Mouse (Mus musculus) midbrain, embryonic 12.5 days (tissue): ENCODE measurements around the gene Ccdc85b. TPM values are rescaled to one million over a fixed set of nuclear protein-coding genes. Genes with fewer than 3 reads are reported as not detected.

Experiments
- ATAC-seq: fragments of 200-750 bp; cut with Nextera tagmentation; 2 replicates; pipeline ENCODE4 v1.8.0; 2017; ENCODE audit warnings: low read depth, moderate TSS enrichment, moderate library complexity; ENCODE audit not compliant: low FRiP score
- H3K27ac ChIP-seq: fragments of 300-500 bp; sonication (generic); replicated peaks from 2 replicates; pipeline ENCODE4 v1.5.1; 2016; ENCODE audit warnings: mild to moderate bottlenecking
- H3K27me3 ChIP-seq: fragments of 300-500 bp; sonication (generic); 2 replicates; pipeline ENCODE4 v1.6.1; 2016; ENCODE audit warnings: mild to moderate bottlenecking
- H3K36me3 ChIP-seq: fragments of 300-500 bp; sonication (generic); 2 replicates; pipeline ENCODE4 v1.6.1; 2016
- H3K4me1 ChIP-seq: fragments of 300-500 bp; sonication (generic); 2 replicates; pipeline ENCODE4 v1.6.1; 2016
- H3K4me2 ChIP-seq: fragments of 300-500 bp; sonication (generic); replicated peaks from 2 replicates; pipeline ENCODE4 v1.6.1; 2016; ENCODE audit warnings: mild to moderate bottlenecking, moderate library complexity
- H3K4me3 ChIP-seq: fragments of 300-500 bp; sonication (generic); 2 replicates; pipeline ENCODE4 v1.5.1; 2016; ENCODE audit warnings: mild to moderate bottlenecking
- H3K9ac ChIP-seq: fragments of 300-500 bp; sonication (generic); replicated peaks from 2 replicates; pipeline ENCODE4 v1.6.1; 2016; ENCODE audit warnings: mild to moderate bottlenecking, moderate library complexity
- H3K9me3 ChIP-seq: fragments of 300-500 bp; sonication (generic); 2 replicates; pipeline ENCODE4 v1.6.1; 2016; ENCODE audit warnings: mild to moderate bottlenecking
- WGBS: fragments of 180-500 bp; shearing (Covaris S2); methylation state at CpG from one replicate; pipeline ENCODE4 v1.1.7; 2016; 5-methylcytosine and 5-hydroxymethylcytosine counted together
- polyA plus RNA-seq: library from polyadenylated mRNA; unstranded; fragments of >200 nt; fragmentation: Nextera tagmentation; extraction: Ambion mirVana; gene quantifications from 2 replicates; pipeline ENCODE4 v1.2.1, GENCODE M21; 2016

Gene Ccdc85b
- polyA plus RNA-seq, 1 experiment from 2014 or later, result 10.1 TPM

GRCm38 (mm10) chr19:5488878-5489571 is 31.3 kb upstream of the Ccdc85b start:
- no peaks in the 10 kb centered on the region for H3K9me3 ChIP-seq
- ATAC-seq, result peak; percentile 80
- H3K27me3 ChIP-seq, result no peaks in the 10 kb centered on the region
- peaks cover 44% of the 10 kb centered on the region for H3K36me3 ChIP-seq
- peak overlapping the region; percentile 99 for H3K27ac ChIP-seq
- H3K4me3 ChIP-seq, result peak overlapping the region; percentile 53
- H3K4me1 ChIP-seq, result peaks cover 31% of the 10 kb centered on the region
- peak overlapping the region; percentile 62 for H3K9ac ChIP-seq
- H3K4me2 ChIP-seq, result peak overlapping the region; percentile 67
- 0% methylated on average over 26 of the region's 26 CpGs for WGBS

- Histone ChIP-seq H3K27me3 (no peaks in the 10 kb centered on the region), H3K36me3 (peaks cover 44% of the 10 kb centered on the region), H3K9ac (peak within 1 kb of the TSS; percentile 62), H3K9me3 (no peaks in the 10 kb centered on the region), H3K27ac (peak within 1 kb of the TSS; percentile 99), H3K4me2 (peak within 1 kb of the TSS; percentile 67), H3K4me1 (peaks cover 25% of the 10 kb centered on the region), H3K4me3 (peak within 1 kb of the TSS; percentile 53)
- WGBS, result under 1% methylated on average over 39 of the region's 39 CpGs
- ATAC-seq, result peak; percentile 54
Measured at GRCm38 (mm10) chr19:5487768-5488550, 30.3 kb upstream of the Ccdc85b start, which contains the start of gene Mus81. Gene Mus81 (minus strand): TSS chr19:5488402.

GRCm38 (mm10) chr19:5486771-5487170 is 29.1 kb upstream of the Ccdc85b start:
- 0 out of 2 replicates have a peak overlapping the region, but pooled peaks have one; percentile 53 for H3K4me3 ChIP-seq
- peaks cover 15% of the 10 kb centered on the region for H3K4me1 ChIP-seq
- no peaks in the 10 kb centered on the region for H3K27me3 ChIP-seq
- ATAC-seq, result no peak
- WGBS, result 83% methylated on average over 4 of the region's 4 CpGs
- H3K9ac ChIP-seq, result peak overlapping the region; percentile 62; the same call in 1 of the 2 replicates
- peaks cover 45% of the 10 kb centered on the region for H3K36me3 ChIP-seq
- H3K27ac ChIP-seq, result no peak overlapping the region
- H3K4me2 ChIP-seq, result peak overlapping the region; percentile 67; the same call in 1 of the 2 replicates
- no peaks in the 10 kb centered on the region for H3K9me3 ChIP-seq

GRCm38 (mm10) chr19:5486286-5486685 is 28.6 kb upstream of the Ccdc85b start:
- H3K36me3 ChIP-seq, result peaks cover 50% of the 10 kb centered on the region
- 93% methylated on average over 8 of the region's 8 CpGs for WGBS
- H3K4me3 ChIP-seq, result no peak overlapping the region
- H3K27ac ChIP-seq, result no peak overlapping the region
- no peaks in the 10 kb centered on the region for H3K27me3 ChIP-seq
- no peak overlapping the region for H3K4me2 ChIP-seq
- peaks cover 13% of the 10 kb centered on the region for H3K4me1 ChIP-seq
- no peak for ATAC-seq
- no peaks in the 10 kb centered on the region for H3K9me3 ChIP-seq
- H3K9ac ChIP-seq, result no peak overlapping the region

- 87% methylated on average over 7 of the region's 7 CpGs for WGBS
- no peak for ATAC-seq
- Histone ChIP-seq H3K36me3 (peaks cover 50% of the 10 kb centered on the region), H3K27ac (no peak overlapping the region), H3K27me3 (no peaks in the 10 kb centered on the region), H3K4me1 (peaks cover 13% of the 10 kb centered on the region), H3K9me3 (no peaks in the 10 kb centered on the region), H3K9ac (no peak overlapping the region), H3K4me3 (no peak overlapping the region), H3K4me2 (no peak overlapping the region)
Measured at GRCm38 (mm10) chr19:5485821-5486220, 28.1 kb upstream of the Ccdc85b start.

GRCm38 (mm10) chr19:5485371-5485770 is 27.7 kb upstream of the Ccdc85b start:
- H3K4me2 ChIP-seq, result no peak overlapping the region
- no peaks in the 10 kb centered on the region for H3K9me3 ChIP-seq
- no peak overlapping the region for H3K27ac ChIP-seq
- ATAC-seq, result no peak
- peaks cover 13% of the 10 kb centered on the region for H3K4me1 ChIP-seq
- WGBS, result 94% methylated on average over 8 of the region's 8 CpGs
- H3K9ac ChIP-seq, result no peak overlapping the region
- peaks cover 55% of the 10 kb centered on the region for H3K36me3 ChIP-seq
- no peak overlapping the region for H3K4me3 ChIP-seq
- H3K27me3 ChIP-seq, result no peaks in the 10 kb centered on the region

GRCm38 (mm10) chr19:5484496-5484895 is 26.8 kb upstream of the Ccdc85b start:
- Histone ChIP-seq H3K9ac (no peak overlapping the region), H3K4me3 (no peak overlapping the region), H3K4me2 (no peak overlapping the region), H3K27me3 (no peaks in the 10 kb centered on the region), H3K4me1 (peaks cover 13% of the 10 kb centered on the region), H3K36me3 (peaks cover 62% of the 10 kb centered on the region), H3K9me3 (no peaks in the 10 kb centered on the region), H3K27ac (no peak overlapping the region)
- WGBS, result 89% methylated on average over 5 of the region's 5 CpGs
- ATAC-seq, result no peak

- ATAC-seq, result no peak
- 93% methylated on average over 19 of the region's 19 CpGs for WGBS
- Histone ChIP-seq H3K36me3 (peaks cover 63% of the 10 kb centered on the region), H3K27ac (no peak overlapping the region), H3K4me2 (no peak overlapping the region), H3K9ac (no peak overlapping the region), H3K4me1 (peaks cover 12% of the 10 kb centered on the region), H3K27me3 (no peaks in the 10 kb centered on the region), H3K9me3 (no peaks in the 10 kb centered on the region), H3K4me3 (no peak overlapping the region)
Measured at GRCm38 (mm10) chr19:5483386-5484359, 26.0 kb upstream of the Ccdc85b start.

- Histone ChIP-seq H3K4me1 (no peaks in the 10 kb centered on the region), H3K36me3 (peaks cover 67% of the 10 kb centered on the region), H3K27me3 (no peaks in the 10 kb centered on the region), H3K9ac (no peak overlapping the region), H3K9me3 (no peaks in the 10 kb centered on the region), H3K4me2 (no peak overlapping the region), H3K27ac (no peak overlapping the region), H3K4me3 (no peak overlapping the region)
- ATAC-seq, result no peak
- 90% methylated on average over 10 of the region's 10 CpGs for WGBS
Measured at GRCm38 (mm10) chr19:5481398-5481797, 23.7 kb upstream of the Ccdc85b start.

- Histone ChIP-seq H3K36me3 (peaks cover 54% of the 10 kb centered on the region), H3K4me3 (no peak overlapping the region), H3K9me3 (no peaks in the 10 kb centered on the region), H3K4me2 (no peak overlapping the region), H3K4me1 (peaks cover 10% of the 10 kb centered on the region), H3K27ac (no peak overlapping the region), H3K27me3 (no peaks in the 10 kb centered on the region), H3K9ac (no peak overlapping the region)
- WGBS, result 93% methylated on average over 10 of the region's 10 CpGs
- ATAC-seq, result no peak
Measured at GRCm38 (mm10) chr19:5480016-5480415, 22.3 kb upstream of the Ccdc85b start.

- Histone ChIP-seq H3K27me3 (no peaks in the 10 kb centered on the region), H3K9ac (no peak overlapping the region), H3K27ac (no peak overlapping the region), H3K4me2 (no peak overlapping the region), H3K4me1 (peaks cover 25% of the 10 kb centered on the region), H3K9me3 (no peaks in the 10 kb centered on the region), H3K36me3 (peaks cover 32% of the 10 kb centered on the region), H3K4me3 (no peak overlapping the region)
- 92% methylated on average over 18 of the region's 18 CpGs for WGBS
- ATAC-seq, result no peak
Measured at GRCm38 (mm10) chr19:5477668-5478300, 20.1 kb upstream of the Ccdc85b start.
